Mouse (Mus musculus): ENCODE data around the gene Olfr835.

The Olfr835 gene

GRCm38 (mm10) chr9:19032435-19032834 lies at the start of gene Olfr835:
Gene Olfr835 (plus strand): TSS chr9:19032735.
- no peak for DNase-seq (ENCODE audit: low read depth, low spot score)

- no peak for DNase-seq (ENCODE audit: low read depth, low spot score)
Observed at GRCm38 (mm10) chr9:18987690-18988089, 44.8 kb upstream of the Olfr835 start, which contains the start of gene Olfr834. Gene Olfr834 (plus strand): TSS chr9:18987990.

GRCm38 (mm10) chr9:19084986-19085385 lies 52.5 kb downstream of the Olfr835 start:
- DNase-seq (ENCODE audit: low read depth, low spot score): no peak

Data from skeletal muscle tissue, adult 2 months (tissue).